Comparison of ENCODE assay signal across 15 mouse cellular contexts in the genomic region with DNA sequence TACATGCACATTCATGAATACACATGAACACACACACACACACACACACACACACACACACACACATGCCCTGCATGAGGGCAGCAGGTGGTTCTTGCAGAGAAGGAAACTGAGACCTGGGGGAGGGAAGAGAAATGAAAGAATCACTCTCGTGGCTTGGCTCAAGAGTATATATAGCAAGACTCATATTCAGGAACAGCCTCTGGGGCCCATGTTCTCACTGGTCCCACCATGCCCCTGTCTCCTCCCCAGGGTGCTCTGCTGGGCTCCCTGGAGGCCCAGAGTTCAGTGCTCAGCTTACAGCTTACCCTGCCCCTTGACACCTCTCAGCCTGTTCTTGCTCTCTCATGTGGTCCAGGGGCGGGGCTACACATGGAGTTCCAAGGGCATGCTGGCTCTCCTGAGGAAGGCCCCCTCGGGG. TPM values are rescaled to one million over a fixed set of nuclear protein-coding genes. Genes with fewer than 3 reads are reported as not detected.
DNase-seq lines count a peak whose midpoint lies in the region; ATAC-seq and TF ChIP-seq lines count a peak whose summit lies in the region.
"Had no signal": no experiment of that assay in that cellular context is flagged by ENCODE, and none has a peak within 500 bp of the region (broad histone marks: within the 10 kb centered on the region; RNA-seq: fewer than 3 reads in every experiment).

No protein-coding gene starts in this region.

- DNase-seq in liver, postnatal 0 days = peak; percentile 51
- DNase-seq in liver (no peak), CH12.LX (ENCODE audit: extremely low read depth) (peak; percentile 87)
- peak; percentile 77 for DNase-seq in thymus, postnatal 25 days
- no peak for DNase-seq in gastrocnemius, postnatal 14 days
- DNase-seq: heart, adult 18-20 months; right cerebral cortex, postnatal 25 days had no signal

- H3K9ac ChIP-seq in liver, postnatal 0 days (replicated peaks) = no peak overlapping the region
- no peak overlapping the region for H3K9ac ChIP-seq in CH12.LX (ENCODE audit: insufficient read depth, low read depth)
- no peak overlapping the region for H3K9ac ChIP-seq in neural tube, embryonic 15.5 days (replicated peaks)
- H3K9ac ChIP-seq: liver, embryonic 12.5 days had no signal

- H3K79me2 ChIP-seq in CH12.LX (replicated peaks; ENCODE audit: control insufficient read depth, extremely low read depth, insufficient read depth, poor library complexity, severe bottlenecking) (no peaks in the 10 kb centered on the region), macrophage (ENCODE audit: inconsistent target) (peaks cover 78% of the 10 kb centered on the region)

- no peaks in the 10 kb centered on the region for H3K27me3 ChIP-seq in liver, postnatal 0 days (ENCODE audit: insufficient read depth, low read length)
- no peaks in the 10 kb centered on the region for H3K27me3 ChIP-seq in CH12.LX (replicated peaks)
- no peaks in the 10 kb centered on the region for H3K27me3 ChIP-seq in neural tube, embryonic 15.5 days (replicated peaks)
- H3K27me3 ChIP-seq: liver, embryonic 12.5 days had no signal

- TF ChIP-seq EP300 in liver, postnatal 0 days (IDR thresholded peaks at IDR 0.05; ENCODE audit: low read depth) = no peak
- peak; percentile 75 for TF ChIP-seq EP300 in CH12.LX (IDR thresholded peaks at IDR 0.05; ENCODE audit: low read length)

- no peaks in the 10 kb centered on the region for H3K9me3 ChIP-seq in liver, postnatal 0 days (ENCODE audit: low read length)
- H3K9me3 ChIP-seq in CH12.LX (replicated peaks; ENCODE audit: low read length) = peaks cover 14% of the 10 kb centered on the region
- H3K9me3 ChIP-seq in neural tube, embryonic 15.5 days (replicated peaks) = no peaks in the 10 kb centered on the region
- H3K9me3 ChIP-seq: liver, embryonic 12.5 days had no signal

- H3K4me3 ChIP-seq in liver, postnatal 0 days (ENCODE audit: low read depth, low read length) = no peak overlapping the region
- H3K4me3 ChIP-seq in CH12.LX (replicated peaks in 1 of 3; ENCODE audit: low read depth in 2 of 3, low read length in 2 of 3, poor library complexity in 1 of 3) (no peak overlapping the region), macrophage (ENCODE audit: inconsistent target) (no peak overlapping the region)
- H3K4me3 ChIP-seq in neural tube, embryonic 15.5 days (replicated peaks) = no peak overlapping the region
- H3K4me3 ChIP-seq: gastrocnemius, adult 2 months; liver, embryonic 12.5 days; midbrain, embryonic 10.5 days had no signal

- no peak overlapping the region for H3K4me2 ChIP-seq in liver, postnatal 0 days (ENCODE audit: low read depth, low read length)
- peak overlapping the region; percentile 14; the same call in 1 of the 2 replicates for H3K4me2 ChIP-seq in CH12.LX (ENCODE audit: insufficient read depth, low read depth, poor library complexity, severe bottlenecking)
- no peak overlapping the region for H3K4me2 ChIP-seq in neural tube, embryonic 15.5 days
- H3K4me2 ChIP-seq: liver, embryonic 12.5 days had no signal

- TF ChIP-seq RAD21 in CH12.LX (IDR thresholded peaks at IDR 0.05; ENCODE audit: low read depth, low read length) = no peak

- in situ Hi-C loops in CH12.LX (cut with MboI; ENCODE audit: low pct_ligation_motif_present, low pct_unique_long_range_greater_than_20kb, low sequenced_read_pairs) = no loop called here

- H3K27ac ChIP-seq in liver, postnatal 0 days (ENCODE audit: low read depth) = no peak overlapping the region
- H3K27ac ChIP-seq in CH12.LX (ENCODE audit: insufficient read depth, low read depth) = peak overlapping the region; percentile 56
- peak overlapping the region; percentile 87 for H3K27ac ChIP-seq in macrophage
- H3K27ac ChIP-seq in neural tube, embryonic 15.5 days (replicated peaks) = no peak overlapping the region
- H3K27ac ChIP-seq: gastrocnemius, adult 2 months; kidney, postnatal 0 days; liver, embryonic 12.5 days; midbrain, embryonic 10.5 days had no signal

- TF ChIP-seq CTCF in liver, postnatal 0 days (IDR thresholded peaks at IDR 0.05; ENCODE audit: low read depth) = no peak
- no peak for TF ChIP-seq CTCF in CH12.LX (conservative IDR thresholded peaks at IDR 0.05 in 1 of 2, IDR thresholded peaks at IDR 0.05 in 1 of 2; ENCODE audit: low read depth in 2 of 2, low read length in 2 of 2)

- 36% methylated on average over 3 of the region's 3 CpGs for WGBS in liver, postnatal 0 days (ENCODE audit: insufficient replicate concordance)
- 42% methylated on average over 3 of the region's 3 CpGs for WGBS in macrophage (ENCODE audit: missing documents)
- 58% methylated on average over 3 of the region's 3 CpGs for WGBS in neural tube, embryonic 15.5 days

- dilution Hi-C loops in CH12.LX (cut with MboI; ENCODE audit: extremely low pct_ligation_motif_present, extremely low pct_unique_long_range_greater_than_20kb, low sequenced_read_pairs) = no loop called here

- peak; percentile 37; the same call in 1 of the 2 replicates for TF ChIP-seq POLR2A in CH12.LX (IDR thresholded peaks at IDR 0.05; ENCODE audit: low read depth, low read length)

- H3K4me1 ChIP-seq in liver, postnatal 0 days (ENCODE audit: insufficient read depth) = peaks cover 18% of the 10 kb centered on the region
- peaks cover 47 to 77% of the 10 kb centered on the region in 2 experiments for H3K4me1 ChIP-seq in CH12.LX (ENCODE audit: control insufficient read depth in 1 of 2, insufficient read depth in 2 of 2)
- peaks cover 10% of the 10 kb centered on the region for H3K4me1 ChIP-seq in neural tube, embryonic 15.5 days

- ATAC-seq in liver, postnatal 0 days = no peak; the same call in 1 of the 2 replicates
- ATAC-seq in neural tube, embryonic 15.5 days (ENCODE audit: low FRiP score) = no peak
- ATAC-seq: intestine, embryonic 16.5 days; liver, embryonic 12.5 days; lung, postnatal 0 days had no signal

- H3K36me3 ChIP-seq in liver, postnatal 0 days (replicated peaks; ENCODE audit: insufficient read depth, low read length) = no peaks in the 10 kb centered on the region; the same call in 1 of the 2 replicates
- H3K36me3 ChIP-seq in CH12.LX (replicated peaks in 1 of 2; ENCODE audit: control insufficient read depth in 1 of 2, insufficient read depth in 1 of 2, low read length in 1 of 2) (peaks cover 68 to 96% of the 10 kb centered on the region in 2 experiments), macrophage (ENCODE audit: inconsistent target) (peaks cover 57% of the 10 kb centered on the region)
- H3K36me3 ChIP-seq in neural tube, embryonic 15.5 days = no peaks in the 10 kb centered on the region
- H3K36me3 ChIP-seq: liver, embryonic 12.5 days; midbrain, embryonic 10.5 days had no signal

- intact Hi-C loops in gastrocnemius, postnatal 14 days (cut with DNase I; ENCODE audit: low total_unique reads) = no loop called here

TF ChIP-seq in CH12.LX, 34 proteins besides CTCF, POLR2A, EP300 and RAD21 (continues in another document):
- TF ChIP-seq BHLHE40 (IDR thresholded peaks at IDR 0.05; ENCODE audit: low read depth, low read length) (peak; percentile 87), TCF12 (IDR thresholded peaks at IDR 0.05; ENCODE audit: low read depth, low read length) (peak; percentile 86), MAX (IDR thresholded peaks at IDR 0.05; ENCODE audit: low read length) (peak; percentile 76), ZNF384 (IDR thresholded peaks at IDR 0.05; ENCODE audit: low read depth, low read length) (no peak), HCFC1 (IDR thresholded peaks at IDR 0.05; ENCODE audit: low read depth, low read length) (peak; percentile 22; the same call in 1 of the 2 replicates), PAX5 (IDR thresholded peaks at IDR 0.05; ENCODE audit: low read length) (no peak), ETS1 (conservative IDR thresholded peaks at IDR 0.05; ENCODE audit: low read depth, low read length) (peak; percentile 79), USF1 (IDR thresholded peaks at IDR 0.05; ENCODE audit: low read depth, low read length) (no peak), CHD2 (IDR thresholded peaks at IDR 0.05; ENCODE audit: low read length) (peak; percentile 48; the same call in 1 of the 2 replicates), MAZ (IDR thresholded peaks at IDR 0.05; ENCODE audit: low read depth, low read length) (peak; percentile 88; the same call in 1 of the 2 replicates), MXI1 (IDR thresholded peaks at IDR 0.05; ENCODE audit: low read depth, low read length) (peak; percentile 72; the same call in 1 of the 2 replicates), IRF4 (IDR thresholded peaks at IDR 0.05; ENCODE audit: low read depth, low read length) (peak; percentile 75), ZKSCAN1 (IDR thresholded peaks at IDR 0.05; ENCODE audit: borderline replicate concordance, low read depth, low read length) (no peak), KAT2A (IDR thresholded peaks at IDR 0.05; ENCODE audit: insufficient replicate concordance, low read length) (0 out of 2 replicates have a peak, but pooled peaks have one; percentile 71), MEF2A (IDR thresholded peaks at IDR 0.05; ENCODE audit: borderline replicate concordance, low read depth, low read length) (peak; percentile 89), SIN3A (IDR thresholded peaks at IDR 0.05; ENCODE audit: low read length) (peak; percentile 44; the same call in 1 of the 2 replicates)

RNA-seq across cellular contexts. Expression of gene Cyth4, which starts 8.5 kb away (rescaled TPM):
- 11.5 and 13.3 TPM in 2 replicates for polyA plus RNA-seq in liver, postnatal 0 days (2015; fragmentation: Nextera tagmentation; extraction: Ambion mirVana)
- total RNA-seq in CH12.LX (2012; rRNA removed) (42.2 and 51.9 TPM in 2 replicates), CH12.LX (2014; rRNA removed) (38.6 and 39.2 TPM in 2 replicates)
- polyA plus RNA-seq in CH12.LX (2012; ENCODE audit: insufficient read length, low read depth) (75.3 and 80.5 TPM in 2 replicates), macrophage (2018) (240 to 319 TPM (median 275 TPM) in 3 replicates)
- total RNA-seq in macrophage (2018; cell fraction: chromatin; rRNA removed) = 1,000 to 10,000 TPM in 7 of 26 experiments, 100 to 1,000 TPM in 19; 198 to 1,124 (median 784) TPM
- 100 to 1,000 TPM; 130 to 274 (median 205) TPM for total RNA-seq in macrophage (2018; cell fraction: cytosol; rRNA removed)
- 100 to 1,000 TPM; 127 to 775 (median 373) TPM for total RNA-seq in macrophage (2018; cell fraction: nucleus; rRNA removed)
- polyA plus RNA-seq in neural tube, embryonic 15.5 days (2015; fragmentation: Nextera tagmentation; extraction: Ambion mirVana) = 7.3 and 13.2 TPM in 2 replicates
- total RNA-seq in gastrocnemius, postnatal 14 days (2021) = 1 to 10 TPM; 2.9 to 3.3 TPM

RNA-seq across cellular contexts. Expression of gene Rac2, which starts 32.8 kb away (rescaled TPM):
- polyA plus RNA-seq in liver, postnatal 0 days (2015; fragmentation: Nextera tagmentation; extraction: Ambion mirVana) = 120 and 127 TPM in 2 replicates
- total RNA-seq in CH12.LX (2012; rRNA removed) (314 and 453 TPM in 2 replicates), CH12.LX (2014; rRNA removed) (142 and 160 TPM in 2 replicates)
- polyA plus RNA-seq in CH12.LX (2012; ENCODE audit: insufficient read length, low read depth) (883 and 942 TPM in 2 replicates), macrophage (2018) (169 to 717 TPM (median 258 TPM) in 3 replicates)
- total RNA-seq in macrophage (2018; cell fraction: chromatin; rRNA removed) = 100 to 1,000 TPM in 15 of 26 experiments, 10 to 100 TPM in 11; 32.8 to 268 (median 126) TPM
- total RNA-seq in macrophage (2018; cell fraction: cytosol; rRNA removed) = 100 to 1,000 TPM; 202 to 920 (median 428) TPM
- total RNA-seq in macrophage (2018; cell fraction: nucleus; rRNA removed) = 100 to 1,000 TPM in 18 of 26 experiments, 10 to 100 TPM in 8; 52.1 to 327 (median 189) TPM
- 6.7 and 77.0 TPM in 2 replicates for polyA plus RNA-seq in neural tube, embryonic 15.5 days (2015; fragmentation: Nextera tagmentation; extraction: Ambion mirVana)
- 1 to 10 TPM; 1.1 to 2.5 TPM for total RNA-seq in gastrocnemius, postnatal 14 days (2021)

Comparison
In these comparisons a context has a peak if more than half of its experiments do, and no peak if none do; other contexts are left out.
1. DNase-seq: peak in liver, postnatal 0 days (single experiment), CH12.LX (single experiment) and thymus, postnatal 25 days (single experiment); none in liver (single experiment) and gastrocnemius, postnatal 14 days (single experiment).
2. H3K27ac ChIP-seq: peak in CH12.LX (single experiment) and macrophage (single experiment); none in liver, postnatal 0 days (single experiment) and neural tube, embryonic 15.5 days (single experiment).